8 mouse cellular contexts compared by ENCODE assay signal in genomic region chr12:12622712-12623292, GRCm38 (mm10).
A peak's percentile ranks its signal among the peaks of the same experiment; 100 is the strongest.
DNase-seq lines count a peak whose midpoint lies in the region; ATAC-seq and TF ChIP-seq lines count a peak whose summit lies in the region.

No protein-coding gene starts in this region.

- no peak overlapping the region for H3K4me3 ChIP-seq in left cerebral cortex, adult 2 months

- H3K27ac ChIP-seq in left cerebral cortex, adult 2 months = no peak overlapping the region

- intact Hi-C loops in left cerebral cortex, adult 2 months (cut with DNase I) = loop anchor here (1.0 to 2.0 kb wide), 3 partner anchors 202 to 592 kb away; no protein-coding TSS in a partner anchor

- TF ChIP-seq CTCF in left cerebral cortex, adult 2 months (IDR thresholded peaks at IDR 0.05) = peak; percentile 59

- ATAC-seq in megakaryocyte progenitor cell, adult 5-6 weeks (replicated peaks; ENCODE audit: poor library complexity) = peak; percentile 63

- DNase-seq in adrenal gland, adult 18-20 months (ENCODE audit: low spot score in 2 of 2) = peak; percentile 67 to 69
- DNase-seq in cerebellum, postnatal 36 days = peak; percentile 67 to 76
- DNase-seq in gastrocnemius, adult 18-20 months (ENCODE audit: low spot score) = peak; percentile 58
- DNase-seq in induced T-regulatory cell, adult 2 months (ENCODE audit: low read depth) = peak; percentile 42
- peak; percentile 80 to 81 for DNase-seq in left cerebral cortex, adult 2 months (ENCODE audit: extremely low spot score in 1 of 2, low spot score in 2 of 2)
- peak; percentile 77 for DNase-seq in right cerebral cortex, postnatal 25 days
- peak; percentile 68 for DNase-seq in yolk sac, embryonic 10.5 days (ENCODE audit: low spot score)
